Mouse (Mus musculus) central nervous system, embryonic 14 days (tissue): Measurements from ENCODE around the gene Dhrs11. TPM values are rescaled to one million over a fixed set of nuclear protein-coding genes. Genes with fewer than 3 reads are reported as not detected.

Experiments used
- polyA plus RNA-seq: library from polyadenylated mRNA; depleted of rRNA; stranded (reverse); fragments of >200 nt; gene quantifications from 2 replicates; pipeline ENCODE4 v1.2.3, GENCODE M21; 2012; rRNA removed

Gene Dhrs11
- 8.3 and 13.1 TPM in 2 replicates for polyA plus RNA-seq

DNA sequence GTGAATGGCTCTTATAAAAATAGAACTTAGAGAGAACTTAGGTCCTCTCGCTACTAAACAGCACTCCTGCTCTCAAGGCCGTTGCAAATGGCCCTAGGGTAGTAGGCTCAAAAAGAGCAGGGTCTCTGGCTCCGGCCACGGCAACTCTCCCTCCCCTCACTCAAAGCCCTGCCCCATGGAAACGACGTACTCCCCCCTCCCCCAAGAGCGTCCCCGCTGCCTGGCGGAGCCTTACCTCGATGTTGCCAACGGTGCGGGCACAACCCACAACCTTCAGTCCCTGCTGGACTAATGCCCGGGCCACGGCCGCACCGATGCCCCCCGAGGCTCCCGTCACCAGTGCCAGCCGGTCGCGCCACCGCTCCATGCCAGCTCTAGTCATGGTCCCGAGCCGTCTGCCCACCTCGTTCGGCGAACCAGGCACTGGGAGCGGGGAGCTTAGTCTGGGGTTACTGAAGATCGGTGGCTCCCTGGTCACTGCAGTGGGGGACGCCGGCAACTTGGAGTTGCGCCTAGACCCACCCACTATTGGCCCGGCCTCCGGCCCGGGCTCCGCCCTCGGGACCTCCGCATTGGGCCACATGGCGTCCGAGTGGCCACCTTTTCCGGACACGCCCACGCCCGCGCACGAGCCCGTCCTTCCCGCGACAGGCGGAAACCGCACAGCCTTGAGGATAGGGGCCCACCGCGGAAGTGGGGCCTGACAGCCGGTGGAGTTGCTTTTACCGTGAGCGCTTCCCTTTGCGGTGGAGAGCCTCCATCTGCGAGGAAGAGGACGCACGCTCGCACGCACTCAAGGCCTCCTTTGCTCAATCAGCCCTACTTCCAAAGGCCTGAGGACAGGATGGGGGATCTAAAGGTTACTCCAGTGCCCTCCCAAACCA, at the start of gene Dhrs11:
TSS of gene Dhrs11 (minus strand) at position 479 of the 884 bp plus-strand sequence.

GRCm38 (mm10) chr11:84870337-84871043, 41.7 kb upstream of the Dhrs11 start, which contains the start of gene Ggnbp2:
TSS of gene Ggnbp2 (minus strand) at chr11:84870817.

GRCm38 (mm10) chr11:84818961-84819692, 9.7 kb downstream of the Dhrs11 start, which contains the start of gene Mrm1:
TSS of gene Mrm1 (minus strand) at chr11:84819515.

Other genes with a start within 250 kb of the Dhrs11 start
- 11.3 and 20.3 TPM in 2 replicates for gene Mrm1, start 9.5 kb downstream of the Dhrs11 start, polyA plus RNA-seq
- gene Ggnbp2, start 41.8 kb upstream of the Dhrs11 start, polyA plus RNA-seq = 128 and 130 TPM in 2 replicates
- 22.3 and 24.0 TPM in 2 replicates for gene Myo19, start 51.2 kb upstream of the Dhrs11 start, polyA plus RNA-seq
- gene Pigw, start 51.3 kb upstream of the Dhrs11 start, polyA plus RNA-seq = 5.7 TPM in 2 replicates
- 37.7 and 39.7 TPM in 2 replicates for gene Znhit3, start 87.4 kb upstream of the Dhrs11 start, polyA plus RNA-seq
- gene Car4, start 128.8 kb upstream of the Dhrs11 start, polyA plus RNA-seq = 1.7 and 1.9 TPM in 2 replicates